Mouse (Mus musculus) hindbrain, embryonic 10.5 days (tissue): ENCODE results near the gene Cox4i2. TPM values are rescaled to one million over a fixed set of nuclear protein-coding genes. Genes with fewer than 3 reads are reported as not detected.

Experiments
- DNase-seq: peaks from one replicate; pipeline ENCODE4 v3.0.0-alpha.2; 2017; ENCODE audit warnings: low spot score
- H3K27ac ChIP-seq: fragments of 300-500 bp; sonication (generic); 2 replicates; pipeline ENCODE4 v1.5.1; 2016; ENCODE audit warnings: mild to moderate bottlenecking, moderate library complexity
- H3K27me3 ChIP-seq: fragments of 300-500 bp; sonication (generic); 2 replicates; pipeline ENCODE4 v1.6.1; 2016; ENCODE audit warnings: mild to moderate bottlenecking; ENCODE audit not compliant: poor library complexity, insufficient read depth, severe bottlenecking
- H3K36me3 ChIP-seq: fragments of 300-500 bp; sonication (generic); 2 replicates; pipeline ENCODE4 v1.6.1; 2016; ENCODE audit warnings: mild to moderate bottlenecking, moderate library complexity
- H3K4me1 ChIP-seq: fragments of 300-500 bp; sonication (generic); replicated peaks from 2 replicates; pipeline ENCODE4 v1.6.1; 2016; ENCODE audit warnings: mild to moderate bottlenecking
- H3K4me3 ChIP-seq: fragments of 300-500 bp; sonication (generic); 2 replicates; pipeline ENCODE4 v1.5.1; 2016; ENCODE audit warnings: mild to moderate bottlenecking, moderate library complexity
- H3K9me3 ChIP-seq: fragments of 300-500 bp; sonication (generic); 2 replicates; pipeline ENCODE4 v1.6.1; 2016; ENCODE audit warnings: mild to moderate bottlenecking, moderate library complexity
- WGBS: fragments of 180-500 bp; shearing (Covaris S2); methylation state at CpG from one replicate; pipeline ENCODE4 v1.1.7; 2016; 5-methylcytosine and 5-hydroxymethylcytosine counted together
- polyA plus RNA-seq: library from polyadenylated mRNA; unstranded; fragments of >200 nt; fragmentation: Nextera tagmentation; extraction: Ambion mirVana; gene quantifications from 2 replicates; pipeline ENCODE4 v1.2.1, GENCODE M21; 2016

The Cox4i2 gene
- polyA plus RNA-seq, 1 experiment from 2014 or later, result 5.0 TPM

DNA sequence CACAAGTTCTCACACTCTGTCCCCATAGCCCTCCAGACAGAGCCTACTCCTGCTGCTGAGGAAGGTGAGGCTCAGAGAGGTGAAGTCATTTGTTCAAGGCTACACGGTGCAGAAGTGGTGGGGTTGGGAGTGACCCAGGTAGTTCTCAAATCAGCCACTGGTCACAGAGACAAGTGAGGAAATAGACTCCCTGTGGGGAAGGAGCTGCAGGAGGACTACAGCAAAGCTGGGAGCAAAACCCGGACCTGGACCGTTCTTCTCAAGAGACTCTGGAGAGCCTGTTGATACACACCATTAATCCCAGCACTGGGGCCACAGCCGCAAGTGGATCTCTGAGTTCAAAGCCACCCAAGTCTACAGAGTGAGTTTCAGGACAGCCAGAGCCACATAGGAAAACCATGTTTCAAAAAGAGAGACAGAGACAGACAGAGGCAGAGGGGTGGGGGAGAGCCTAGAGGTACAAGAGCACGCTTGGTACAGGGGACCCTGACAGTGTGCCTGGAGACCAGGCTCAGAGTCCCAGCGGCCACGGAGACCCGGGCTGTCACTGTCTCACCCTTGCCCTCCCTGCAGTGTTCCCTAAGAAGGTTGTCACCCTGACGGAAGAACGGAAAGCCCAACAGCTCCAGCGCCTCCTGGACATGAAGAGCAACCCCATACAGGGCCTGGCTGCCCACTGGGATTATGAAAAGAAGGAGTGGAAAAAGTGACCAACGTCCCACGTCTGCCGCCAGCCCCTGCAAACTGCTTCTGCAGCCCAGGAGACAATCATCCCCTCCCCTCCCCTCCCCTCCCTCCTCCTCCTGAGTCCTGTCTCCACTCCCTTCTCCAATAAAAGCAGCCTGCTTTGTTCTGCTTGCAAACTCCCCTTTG lies 10.4 kb downstream of the Cox4i2 start:
- H3K4me3 ChIP-seq, result peak overlapping the region; percentile 39
- H3K9me3 ChIP-seq, result no peaks in the 10 kb centered on the region
- WGBS, result 3% methylated on average over 14 of the region's 14 CpGs
- DNase-seq, result peak; percentile 47
- no peaks in the 10 kb centered on the region for H3K27me3 ChIP-seq
- H3K4me1 ChIP-seq, result peaks cover 34% of the 10 kb centered on the region
- H3K27ac ChIP-seq, result peak overlapping the region; percentile 82
- H3K36me3 ChIP-seq, result no peaks in the 10 kb centered on the region

- Histone ChIP-seq H3K4me1 (peaks cover 34% of the 10 kb centered on the region), H3K4me3 (peak overlapping the region; percentile 39), H3K27me3 (no peaks in the 10 kb centered on the region), H3K27ac (peak overlapping the region; percentile 82), H3K36me3 (no peaks in the 10 kb centered on the region), H3K9me3 (no peaks in the 10 kb centered on the region)
- WGBS, result 34% methylated on average over 7 of the region's 7 CpGs
- DNase-seq, result no peak
Observed at GRCm38 (mm10) chr2:152765045-152765674, 11.2 kb downstream of the Cox4i2 start.

GRCm38 (mm10) chr2:152766387-152767123 lies 12.6 kb downstream of the Cox4i2 start:
- H3K9me3 ChIP-seq, result no peaks in the 10 kb centered on the region
- 20% methylated on average over 25 of the region's 25 CpGs for WGBS
- no peak overlapping the region; the same call in 1 of the 2 replicates for H3K4me3 ChIP-seq
- H3K4me1 ChIP-seq, result peaks cover 34% of the 10 kb centered on the region
- no peaks in the 10 kb centered on the region for H3K27me3 ChIP-seq
- no peaks in the 10 kb centered on the region for H3K36me3 ChIP-seq
- peak overlapping the region; percentile 56 for H3K27ac ChIP-seq
- peak; percentile 93 for DNase-seq

- no peaks in the 10 kb centered on the region for H3K9me3 ChIP-seq
- DNase-seq, result peak; percentile 56
- WGBS, result 64% methylated on average over 12 of the region's 12 CpGs
- H3K27ac ChIP-seq, result no peak overlapping the region
- no peak overlapping the region for H3K4me3 ChIP-seq
- H3K4me1 ChIP-seq, result peaks cover 34% of the 10 kb centered on the region
- no peaks in the 10 kb centered on the region for H3K27me3 ChIP-seq
- H3K36me3 ChIP-seq, result no peaks in the 10 kb centered on the region
Observed at GRCm38 (mm10) chr2:152767618-152768271, 13.8 kb downstream of the Cox4i2 start.

DNA sequence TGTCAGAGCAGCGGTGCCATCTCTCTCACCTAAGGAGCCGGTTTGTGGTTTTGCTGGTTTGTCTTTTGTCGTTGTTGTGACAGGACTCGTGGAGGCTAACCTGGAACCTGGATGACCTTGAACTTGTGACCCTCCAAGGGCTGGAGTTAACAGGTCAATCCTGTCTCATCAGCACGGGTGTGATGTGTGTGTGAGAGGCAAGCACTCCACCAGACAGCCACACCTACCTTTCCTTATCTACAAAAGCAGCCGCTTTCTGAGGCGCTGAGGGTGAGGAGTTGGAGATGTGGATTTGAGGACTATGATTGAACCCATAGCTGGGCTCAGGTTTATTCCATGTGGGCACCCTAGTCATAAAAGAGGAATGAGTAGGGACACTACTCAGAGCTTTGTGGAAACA lies 15.7 kb downstream of the Cox4i2 start:
- no peaks in the 10 kb centered on the region for H3K36me3 ChIP-seq
- no peaks in the 10 kb centered on the region for H3K27me3 ChIP-seq
- WGBS, result 84% methylated on average over 7 of the region's 7 CpGs
- DNase-seq, result no peak
- H3K4me3 ChIP-seq, result no peak overlapping the region
- H3K9me3 ChIP-seq, result no peaks in the 10 kb centered on the region
- H3K27ac ChIP-seq, result no peak overlapping the region
- H3K4me1 ChIP-seq, result peaks cover 22% of the 10 kb centered on the region

DNA sequence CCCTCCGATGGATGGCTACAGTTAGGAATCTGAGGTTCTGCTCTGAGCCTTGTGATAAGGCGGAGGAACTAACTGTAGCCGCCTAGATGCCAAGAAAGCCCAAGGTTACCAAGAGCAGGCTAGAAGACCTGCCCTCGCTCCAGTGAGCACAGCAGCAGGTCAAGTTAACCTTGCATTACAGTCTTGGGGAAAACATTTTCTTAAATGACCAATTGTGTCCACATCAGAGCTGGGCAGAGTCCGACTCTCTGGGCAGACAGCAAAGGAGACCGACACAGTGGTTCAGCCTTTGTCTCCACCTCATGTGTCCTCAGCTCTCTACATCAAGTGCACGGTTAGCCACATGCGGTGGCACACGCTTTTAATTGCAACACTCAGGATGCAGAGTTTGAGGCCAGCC lies 17.6 kb downstream of the Cox4i2 start:
- Histone ChIP-seq H3K27me3 (no peaks in the 10 kb centered on the region), H3K36me3 (no peaks in the 10 kb centered on the region), H3K4me3 (no peak overlapping the region), H3K4me1 (peaks cover 4% of the 10 kb centered on the region), H3K27ac (no peak overlapping the region), H3K9me3 (no peaks in the 10 kb centered on the region)
- no peak for DNase-seq
- 91% methylated on average over 9 of the region's 9 CpGs for WGBS

DNA sequence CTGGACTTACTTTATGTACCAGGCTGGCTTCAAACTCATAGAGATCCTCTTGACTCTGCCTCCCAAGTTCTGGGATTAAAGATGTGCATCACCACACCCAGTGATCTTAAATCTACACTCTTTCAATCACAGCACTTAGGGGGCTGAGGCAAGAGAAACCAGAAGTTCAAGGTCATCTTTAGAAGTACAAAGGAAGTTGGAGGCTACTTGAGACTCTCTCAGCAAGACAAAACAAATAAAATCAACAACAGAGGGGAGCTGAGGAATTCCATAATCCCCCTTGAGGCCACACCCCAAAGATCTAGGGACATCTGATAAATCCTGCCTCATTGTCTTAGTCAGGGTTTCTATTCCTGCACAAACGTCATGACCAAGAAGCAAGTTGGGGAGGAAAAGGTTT lies 18.3 kb downstream of the Cox4i2 start:
- 39% methylated on average over 1 of the region's 1 CpGs for WGBS
- no peaks in the 10 kb centered on the region for H3K4me1 ChIP-seq
- no peak overlapping the region for H3K27ac ChIP-seq
- no peak overlapping the region for H3K4me3 ChIP-seq
- no peaks in the 10 kb centered on the region for H3K36me3 ChIP-seq
- H3K27me3 ChIP-seq, result no peaks in the 10 kb centered on the region
- no peaks in the 10 kb centered on the region for H3K9me3 ChIP-seq
- DNase-seq, result no peak

DNA sequence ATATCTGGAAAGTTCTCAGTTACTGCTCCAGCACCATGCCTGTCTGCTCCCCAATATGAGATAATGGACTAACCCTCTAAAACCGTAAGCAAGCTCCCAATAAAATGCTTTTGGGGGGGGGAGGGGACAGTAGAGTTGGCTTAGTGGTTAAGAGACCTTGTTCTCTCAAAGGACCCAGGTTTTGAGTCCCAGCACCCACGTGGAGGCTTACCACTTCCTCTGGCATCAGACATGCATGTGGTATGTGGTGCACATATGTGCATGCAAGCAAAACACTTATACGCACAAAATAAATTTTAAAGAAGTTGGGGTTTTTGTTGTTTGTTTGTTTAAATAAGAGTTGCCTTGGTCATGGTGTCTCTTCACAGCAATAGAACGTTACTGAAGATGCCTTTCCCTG lies 21.4 kb downstream of the Cox4i2 start:
- Histone ChIP-seq H3K27me3 (no peaks in the 10 kb centered on the region), H3K4me3 (no peak overlapping the region), H3K4me1 (no peaks in the 10 kb centered on the region), H3K9me3 (no peaks in the 10 kb centered on the region), H3K27ac (no peak overlapping the region), H3K36me3 (peaks cover 20% of the 10 kb centered on the region)
- DNase-seq, result no peak
- WGBS, result 83% methylated on average over 4 of the region's 4 CpGs

DNA sequence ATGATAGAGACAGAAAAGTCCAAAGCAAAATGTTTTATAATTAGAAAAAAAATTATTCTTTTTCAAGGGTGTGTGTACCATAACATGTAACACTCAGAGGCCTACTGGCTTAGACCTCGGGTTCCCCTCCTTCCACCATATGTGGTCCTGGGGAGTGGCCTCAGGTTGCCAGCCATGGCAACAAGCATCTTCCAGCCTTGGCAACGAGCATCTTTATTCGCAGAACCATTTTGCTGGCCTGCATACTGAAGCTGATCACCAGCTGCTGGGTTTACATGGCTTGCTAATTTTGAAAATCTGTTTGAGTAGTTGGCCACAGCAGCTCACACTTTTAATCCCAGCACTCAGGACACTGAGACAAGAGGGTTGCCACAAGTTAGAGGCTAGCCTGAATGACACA lies 22.0 kb downstream of the Cox4i2 start:
- WGBS, result 91% methylated on average over 3 of the region's 3 CpGs
- Histone ChIP-seq H3K4me3 (no peak overlapping the region), H3K36me3 (peaks cover 26% of the 10 kb centered on the region), H3K4me1 (peaks cover 6% of the 10 kb centered on the region; the same call in 1 of the 2 replicates), H3K27ac (no peak overlapping the region), H3K27me3 (no peaks in the 10 kb centered on the region), H3K9me3 (no peaks in the 10 kb centered on the region)
- DNase-seq, result no peak

DNA sequence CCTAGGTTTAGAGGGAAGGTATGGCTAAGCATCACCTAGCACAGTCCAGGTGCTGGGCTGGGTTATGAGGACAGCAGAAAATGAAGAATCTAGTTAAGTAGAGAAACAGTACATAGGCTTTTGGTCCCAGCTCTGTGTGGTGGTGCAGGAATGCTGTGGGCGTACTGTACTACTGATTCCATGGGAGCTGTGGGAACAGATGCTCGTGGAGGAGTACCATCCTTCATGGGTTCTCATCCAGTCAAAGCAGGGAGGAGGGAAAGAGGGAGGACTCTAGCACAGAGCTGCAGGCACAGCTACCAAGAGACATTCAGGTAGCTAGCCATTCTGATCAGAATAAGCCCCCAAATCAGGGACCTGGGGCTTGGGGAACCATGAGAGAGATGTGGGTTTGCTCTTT lies 22.5 kb downstream of the Cox4i2 start:
- H3K4me3 ChIP-seq, result no peak overlapping the region
- DNase-seq, result no peak
- H3K27ac ChIP-seq, result no peak overlapping the region
- H3K4me1 ChIP-seq, result peaks cover 10% of the 10 kb centered on the region; the same call in 1 of the 2 replicates
- 90% methylated on average over 2 of the region's 2 CpGs for WGBS
- no peaks in the 10 kb centered on the region for H3K27me3 ChIP-seq
- H3K9me3 ChIP-seq, result no peaks in the 10 kb centered on the region
- H3K36me3 ChIP-seq, result peaks cover 30% of the 10 kb centered on the region

DNA sequence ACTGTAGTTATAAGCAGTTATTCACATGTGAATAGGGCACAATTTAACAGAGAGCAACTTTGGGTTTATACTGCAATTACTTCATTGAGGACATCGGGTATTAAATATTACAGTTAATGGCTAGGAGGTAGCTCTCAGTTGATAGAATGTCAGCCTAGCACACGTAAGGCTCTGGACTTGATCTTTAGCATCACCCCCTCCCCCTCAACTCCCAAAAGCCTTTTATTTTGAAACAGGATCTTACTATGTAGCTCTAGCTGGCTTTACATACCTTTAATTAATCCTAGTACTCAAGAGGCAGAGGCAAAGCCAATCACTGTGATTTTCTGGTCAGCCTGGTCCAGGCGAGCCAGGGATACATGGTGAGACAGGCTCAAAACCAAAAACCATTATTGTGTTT lies 23.1 kb downstream of the Cox4i2 start:
- Histone ChIP-seq H3K4me1 (peaks cover 17% of the 10 kb centered on the region; the same call in 1 of the 2 replicates), H3K9me3 (no peaks in the 10 kb centered on the region), H3K27me3 (no peaks in the 10 kb centered on the region), H3K27ac (no peak overlapping the region), H3K4me3 (no peak overlapping the region), H3K36me3 (peaks cover 37% of the 10 kb centered on the region)
- WGBS, result 90% methylated on average over 3 of the region's 3 CpGs
- no peak for DNase-seq

GRCm38 (mm10) chr2:152780466-152780865 lies 26.5 kb downstream of the Cox4i2 start:
- H3K27ac ChIP-seq, result no peak overlapping the region
- DNase-seq, result no peak
- 85% methylated on average over 2 of the region's 2 CpGs for WGBS

More at GRCm38 (mm10) chr2:152780466-152780865, 26.5 kb downstream of the Cox4i2 start:
- Histone ChIP-seq H3K4me1 (peaks cover 28% of the 10 kb centered on the region), H3K27me3 (no peaks in the 10 kb centered on the region), H3K36me3 (peaks cover 61% of the 10 kb centered on the region), H3K4me3 (no peak overlapping the region), H3K9me3 (no peaks in the 10 kb centered on the region)
